Mouse (Mus musculus): ENCODE measurements around the gene Cfap299. TPM values are rescaled to one million over a fixed set of nuclear protein-coding genes. Genes with fewer than 3 reads are reported as not detected.

Cfap299 gene
- polyA plus RNA-seq, 1 experiment from 2014 or later: 0.46 TPM

DNA sequence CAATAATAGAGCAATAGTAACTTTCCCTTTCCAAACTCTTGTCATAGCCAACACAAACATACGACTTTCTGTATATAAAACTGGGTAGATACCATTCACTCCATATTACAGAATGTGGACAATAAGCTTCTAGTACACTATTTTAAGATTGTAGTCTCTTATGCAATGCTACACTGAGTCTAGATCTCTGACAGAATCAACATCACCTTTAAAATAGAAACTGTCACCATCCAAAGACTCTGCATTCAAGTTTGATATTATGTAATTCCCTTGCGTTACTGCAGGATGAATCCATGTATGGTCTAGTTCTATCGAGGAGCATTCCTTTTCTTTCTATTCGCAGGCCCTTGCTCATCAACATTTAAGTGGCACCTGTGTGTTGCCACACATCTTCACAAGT is 477.4 kb downstream of the Cfap299 start:
- H3K9ac ChIP-seq: no peak overlapping the region
- H3K27ac ChIP-seq: no peak overlapping the region
- no peaks in the 10 kb centered on the region for H3K36me3 ChIP-seq
- no peaks in the 10 kb centered on the region for H3K9me3 ChIP-seq
- WGBS: 94% methylated on average over 4 of the region's 4 CpGs
- H3K4me3 ChIP-seq: no peak overlapping the region
- H3K27me3 ChIP-seq: no peaks in the 10 kb centered on the region
- no peak for ATAC-seq (ENCODE audit: low FRiP score, low read depth)
- H3K4me1 ChIP-seq: no peaks in the 10 kb centered on the region
- no peak overlapping the region for H3K4me2 ChIP-seq (replicated peaks)

DNA sequence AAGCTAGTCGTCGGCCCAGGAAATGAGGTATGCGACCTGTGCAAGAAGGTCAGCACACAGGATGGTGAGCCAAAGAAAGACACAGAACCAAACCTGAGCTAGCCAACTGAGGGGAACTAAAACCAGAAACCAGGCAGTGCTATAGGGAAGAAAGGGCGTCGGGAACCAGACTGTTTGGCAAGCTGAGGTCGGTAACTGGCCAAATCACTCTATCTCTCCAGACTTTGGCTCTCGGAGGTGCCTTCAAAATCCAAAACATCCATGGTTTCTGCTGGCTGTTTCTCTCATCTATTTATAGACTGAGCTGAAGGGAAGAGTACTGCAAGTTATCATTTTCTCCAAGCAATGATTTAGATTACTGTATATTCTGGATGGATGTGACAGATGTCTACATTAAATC is 477.9 kb downstream of the Cfap299 start:
- H3K27me3 ChIP-seq: no peaks in the 10 kb centered on the region
- WGBS: 76% methylated on average over 7 of the region's 7 CpGs
- no peaks in the 10 kb centered on the region for H3K9me3 ChIP-seq
- no peaks in the 10 kb centered on the region for H3K4me1 ChIP-seq
- no peak overlapping the region for H3K4me3 ChIP-seq
- H3K36me3 ChIP-seq: no peaks in the 10 kb centered on the region
- ATAC-seq (ENCODE audit: low FRiP score, low read depth): no peak
- H3K27ac ChIP-seq: no peak overlapping the region
- H3K9ac ChIP-seq: no peak overlapping the region
- no peak overlapping the region for H3K4me2 ChIP-seq (replicated peaks)

DNA sequence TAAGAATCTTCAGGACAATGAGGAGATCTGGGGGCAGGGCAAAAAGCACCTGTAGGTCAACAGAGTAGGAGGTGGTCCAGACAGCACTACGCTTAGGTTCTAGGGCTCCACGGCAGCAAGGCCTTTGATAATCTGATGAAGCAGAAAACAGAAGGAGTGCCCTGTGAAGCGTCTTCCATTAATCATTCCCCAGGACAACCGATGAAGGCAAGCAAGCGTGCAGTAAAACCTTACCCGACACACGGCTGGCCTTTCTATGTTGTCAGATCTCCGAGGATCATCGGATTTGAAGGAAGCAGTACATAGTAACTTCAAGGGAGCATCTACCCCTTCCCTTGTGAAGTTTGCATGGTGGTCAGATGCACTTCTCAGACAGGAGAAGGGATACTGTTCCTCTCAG is 478.8 kb downstream of the Cfap299 start:
- Histone ChIP-seq H3K27ac (no peak overlapping the region), H3K9me3 (peaks cover 3% of the 10 kb centered on the region; the same call in 1 of the 2 replicates), H3K36me3 (no peaks in the 10 kb centered on the region), H3K27me3 (no peaks in the 10 kb centered on the region), H3K4me2 (replicated peaks) (no peak overlapping the region), H3K9ac (no peak overlapping the region), H3K4me1 (no peaks in the 10 kb centered on the region), H3K4me3 (no peak overlapping the region)
- 49% methylated on average over 9 of the region's 9 CpGs for WGBS
- ATAC-seq (ENCODE audit: low FRiP score, low read depth): no peak

DNA sequence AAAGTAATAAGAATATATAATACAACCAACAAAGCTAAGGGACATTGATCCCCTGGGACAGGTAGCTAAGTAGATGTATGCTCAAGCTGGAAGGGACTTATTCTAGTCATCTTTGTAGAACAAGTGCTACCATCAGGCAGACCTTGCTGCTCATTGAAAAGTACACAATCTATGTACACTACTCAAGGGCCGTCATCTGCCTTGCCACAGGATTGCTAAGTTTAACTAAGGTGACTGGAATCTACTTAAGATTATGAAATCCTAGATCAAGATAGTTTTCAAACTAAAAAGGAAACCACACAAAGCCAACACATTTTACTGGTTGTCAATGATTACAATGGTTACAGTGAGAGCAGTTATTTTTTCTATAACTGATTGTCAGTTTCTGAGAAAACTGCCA is 483.3 kb downstream of the Cfap299 start:
- H3K9ac ChIP-seq: no peak overlapping the region
- H3K4me2 ChIP-seq (replicated peaks): no peak overlapping the region
- ATAC-seq (ENCODE audit: low FRiP score, low read depth): no peak
- WGBS: 95% methylated on average over 1 of the region's 1 CpGs
- H3K27ac ChIP-seq: no peak overlapping the region
- H3K9me3 ChIP-seq: peaks cover 5% of the 10 kb centered on the region; the same call in 1 of the 2 replicates
- no peaks in the 10 kb centered on the region for H3K27me3 ChIP-seq
- no peak overlapping the region for H3K4me3 ChIP-seq
- H3K4me1 ChIP-seq: no peaks in the 10 kb centered on the region
- no peaks in the 10 kb centered on the region for H3K36me3 ChIP-seq

DNA sequence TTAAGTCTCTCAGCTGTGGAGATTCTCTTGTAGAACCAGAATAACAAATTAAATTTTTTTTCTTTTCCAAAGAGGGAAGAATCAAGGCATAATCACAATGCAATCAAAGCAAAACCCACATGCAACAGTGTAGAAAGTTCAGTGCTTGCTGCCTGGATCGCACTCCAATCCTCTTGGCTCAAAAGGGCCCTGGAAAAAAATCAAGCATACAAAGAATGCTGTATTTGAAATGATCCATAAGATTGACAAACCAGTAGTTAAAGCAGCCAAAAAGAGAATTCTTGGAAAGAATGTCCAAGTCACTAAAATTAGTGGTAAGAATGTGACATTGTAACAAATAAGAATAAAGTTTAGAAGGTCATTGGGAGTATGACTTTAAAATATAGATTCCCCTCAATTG is 486.2 kb downstream of the Cfap299 start:
- H3K36me3 ChIP-seq: no peaks in the 10 kb centered on the region
- no peak overlapping the region for H3K27ac ChIP-seq
- H3K9ac ChIP-seq: no peak overlapping the region
- H3K4me2 ChIP-seq (replicated peaks): no peak overlapping the region
- H3K4me1 ChIP-seq: no peaks in the 10 kb centered on the region
- H3K9me3 ChIP-seq: peaks cover 5% of the 10 kb centered on the region; the same call in 1 of the 2 replicates
- no peaks in the 10 kb centered on the region for H3K27me3 ChIP-seq
- no peak for ATAC-seq (ENCODE audit: low FRiP score, low read depth)
- no peak overlapping the region for H3K4me3 ChIP-seq
- 95% methylated on average over 1 of the region's 1 CpGs for WGBS

DNA sequence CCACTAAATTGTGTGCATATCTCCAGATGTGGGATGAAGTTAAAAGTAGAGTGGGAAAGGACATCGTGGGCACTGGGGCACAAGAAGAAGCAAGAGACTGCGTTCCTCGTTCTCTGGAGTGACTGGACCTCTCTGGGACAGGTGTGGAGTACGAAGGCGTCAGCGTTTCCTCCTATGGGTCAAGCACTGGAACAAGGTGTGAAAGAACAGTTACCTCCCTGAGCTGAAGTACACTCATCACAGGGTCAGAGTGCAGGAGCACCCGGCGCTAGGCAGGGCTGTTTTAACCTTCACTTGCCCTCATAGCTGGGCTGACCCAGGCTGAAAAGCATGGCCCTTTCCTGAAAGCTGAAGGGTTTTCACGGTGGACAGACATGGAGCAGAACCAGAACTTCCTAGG is 504.7 kb downstream of the Cfap299 start:
- H3K9ac ChIP-seq: no peak overlapping the region
- no peaks in the 10 kb centered on the region for H3K9me3 ChIP-seq
- no peak overlapping the region for H3K4me3 ChIP-seq
- no peaks in the 10 kb centered on the region for H3K36me3 ChIP-seq
- no peak overlapping the region for H3K27ac ChIP-seq
- H3K4me1 ChIP-seq: no peaks in the 10 kb centered on the region
- no peak for ATAC-seq (ENCODE audit: low FRiP score, low read depth)
- 84% methylated on average over 9 of the region's 9 CpGs for WGBS
- H3K4me2 ChIP-seq (replicated peaks): no peak overlapping the region
- no peaks in the 10 kb centered on the region for H3K27me3 ChIP-seq

DNA sequence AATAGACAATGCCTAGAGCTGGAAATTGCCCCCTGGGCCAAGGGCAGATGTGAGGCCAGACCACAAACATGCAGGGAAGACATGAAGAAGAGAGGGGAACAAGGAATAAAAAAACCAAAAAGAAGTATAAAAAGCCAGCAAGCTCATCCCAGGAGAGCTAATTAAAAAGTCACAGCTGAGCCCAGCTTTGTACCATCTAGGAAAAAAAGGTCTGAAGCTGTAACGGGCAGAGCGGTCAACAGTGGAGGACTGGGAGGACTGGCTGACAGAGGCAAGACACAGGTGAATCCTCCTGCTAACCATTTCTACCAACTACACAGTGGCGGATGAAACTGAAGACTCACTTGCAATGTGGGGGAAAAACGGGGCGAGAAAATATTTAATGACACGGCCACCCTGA is 505.2 kb downstream of the Cfap299 start:
- ATAC-seq (ENCODE audit: low FRiP score, low read depth): no peak

DNA sequence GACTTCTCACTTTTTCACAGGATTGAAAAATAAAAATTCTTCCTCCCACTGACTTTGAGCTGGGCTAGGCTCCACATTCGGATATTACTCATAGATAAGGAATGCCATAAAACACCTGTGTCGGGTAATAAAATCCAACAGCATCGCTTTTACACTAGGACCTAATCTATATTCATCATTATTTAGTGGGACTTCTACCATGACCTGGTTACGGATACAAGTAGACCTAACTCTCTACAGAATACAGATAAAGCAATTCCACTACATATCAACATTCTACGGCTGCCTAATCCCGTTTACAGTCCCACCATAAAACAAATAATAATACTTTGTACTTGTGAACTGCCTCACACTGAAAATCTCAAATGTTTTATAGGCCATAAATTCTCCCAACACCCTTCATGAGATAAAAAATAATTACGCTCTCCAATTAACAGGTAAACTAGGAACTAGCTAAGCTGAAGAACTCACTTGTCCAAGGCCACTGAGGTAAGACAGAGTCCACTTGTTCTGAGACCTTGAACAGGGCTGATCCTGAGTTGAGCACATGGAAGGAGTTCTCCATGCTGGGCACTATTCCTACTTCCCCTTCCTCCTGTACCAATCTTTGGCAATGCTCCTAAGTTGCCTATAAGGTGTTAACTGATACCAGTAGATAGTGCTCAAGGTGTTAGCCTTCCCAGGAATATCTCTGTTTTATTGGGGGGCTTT is 513.7 kb downstream of the Cfap299 start:
- Histone ChIP-seq H3K4me2 (replicated peaks) (no peak overlapping the region), H3K27me3 (0 out of 2 replicates have a peak, but pooled peaks cover 10% of the 10 kb centered on the region), H3K36me3 (no peaks in the 10 kb centered on the region), H3K4me1 (no peaks in the 10 kb centered on the region), H3K27ac (no peak overlapping the region), H3K9ac (no peak overlapping the region), H3K4me3 (no peak overlapping the region), H3K9me3 (no peaks in the 10 kb centered on the region)
- ATAC-seq (ENCODE audit: low FRiP score, low read depth): no peak
- 57% methylated on average over 7 of the region's 7 CpGs for WGBS

More for the DNA sequence above, 505.2 kb downstream of the Cfap299 start:
- Histone ChIP-seq H3K9ac (no peak overlapping the region), H3K9me3 (no peaks in the 10 kb centered on the region), H3K27me3 (no peaks in the 10 kb centered on the region), H3K4me2 (replicated peaks) (no peak overlapping the region), H3K4me3 (no peak overlapping the region), H3K36me3 (no peaks in the 10 kb centered on the region), H3K4me1 (no peaks in the 10 kb centered on the region), H3K27ac (no peak overlapping the region)
- WGBS: 93% methylated on average over 6 of the region's 6 CpGs

DNA sequence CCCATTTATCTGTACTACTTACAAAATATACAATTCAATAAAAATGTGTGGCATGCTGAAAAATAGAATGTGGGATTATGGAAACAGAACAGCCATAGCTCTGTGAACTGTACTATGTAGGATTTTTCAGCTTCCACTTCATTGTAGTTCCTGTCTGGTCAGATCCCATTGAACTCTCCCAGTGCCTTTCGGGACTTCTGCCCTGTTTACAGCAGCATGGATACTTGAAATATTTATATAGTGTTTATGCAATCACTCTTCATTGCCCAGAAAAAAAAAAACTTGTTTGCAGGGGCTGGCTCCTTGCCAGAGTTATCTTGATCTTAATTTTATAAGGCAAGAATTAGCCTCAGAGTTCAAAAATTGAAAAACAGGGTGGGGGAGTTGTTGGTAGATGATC is 515.6 kb downstream of the Cfap299 start:
- WGBS: 73% methylated on average over 1 of the region's 1 CpGs
- Histone ChIP-seq H3K9ac (no peak overlapping the region), H3K27me3 (0 out of 2 replicates have a peak, but pooled peaks cover 10% of the 10 kb centered on the region), H3K4me3 (no peak overlapping the region), H3K4me2 (replicated peaks) (no peak overlapping the region), H3K9me3 (no peaks in the 10 kb centered on the region), H3K4me1 (no peaks in the 10 kb centered on the region), H3K36me3 (no peaks in the 10 kb centered on the region), H3K27ac (no peak overlapping the region)
- ATAC-seq (ENCODE audit: low FRiP score, low read depth): no peak

MicroRNAs encoded within 50 kb of the gene (microRNA counts, 519-probe panel; counts per million panel counts)
- not detected for microRNA mmu-miR-703

Small RNAs within 50 kb of the gene (microRNA-seq; reads per million reads assigned to microRNA genes)
- not detected for gene Mir703

Other genes with a start within 250 kb of the Cfap299 start
- 0.09 and 0.27 TPM in 2 replicates for gene Prdm8, start 162.1 kb upstream of the Cfap299 start, polyA plus RNA-seq (2015; fragmentation: Nextera tagmentation; extraction: Ambion mirVana)
- 1.0 and 1.4 TPM in 2 replicates for gene Fgf5, start 75.1 kb upstream of the Cfap299 start, polyA plus RNA-seq (2015; fragmentation: Nextera tagmentation; extraction: Ambion mirVana)
- gene Gm11111, start 223.4 kb downstream of the Cfap299 start, polyA plus RNA-seq (2015; fragmentation: Nextera tagmentation; extraction: Ambion mirVana): not detected in 2 replicates

Data from limb, embryonic 13.5 days (tissue).